Mouse (Mus musculus): ENCODE measurements around the gene Olfr1183. TPM values are rescaled to one million over a fixed set of nuclear protein-coding genes. Genes with fewer than 3 reads are reported as not detected.

Gene Olfr1183
- polyA plus RNA-seq, 1 experiment from 2014 or later: not detected

Other genes with a start within 250 kb of the Olfr1183 start
- gene Olfr1170, start 226.5 kb upstream of the Olfr1183 start, polyA plus RNA-seq (2015; fragmentation: Nextera tagmentation; extraction: Ambion mirVana): not detected in 2 replicates
- not detected in 2 replicates for gene Olfr1173, start 175.0 kb upstream of the Olfr1183 start, polyA plus RNA-seq (2015; fragmentation: Nextera tagmentation; extraction: Ambion mirVana)
- gene Olfr1174-ps, start 139.7 kb upstream of the Olfr1183 start, polyA plus RNA-seq (2015; fragmentation: Nextera tagmentation; extraction: Ambion mirVana): not detected in 2 replicates
- not detected in 2 replicates for gene Olfr1175-ps, start 127.7 kb upstream of the Olfr1183 start, polyA plus RNA-seq (2015; fragmentation: Nextera tagmentation; extraction: Ambion mirVana)
- not detected in 2 replicates for gene Olfr1176, start 118.1 kb upstream of the Olfr1183 start, polyA plus RNA-seq (2015; fragmentation: Nextera tagmentation; extraction: Ambion mirVana)
- gene Olfr1177-ps, start 108.4 kb upstream of the Olfr1183 start, polyA plus RNA-seq (2015; fragmentation: Nextera tagmentation; extraction: Ambion mirVana): not detected in 2 replicates
- not detected in 2 replicates for gene Olfr1178, start 67.8 kb upstream of the Olfr1183 start, polyA plus RNA-seq (2015; fragmentation: Nextera tagmentation; extraction: Ambion mirVana)
- gene Olfr1179, start 48.4 kb upstream of the Olfr1183 start, polyA plus RNA-seq (2015; fragmentation: Nextera tagmentation; extraction: Ambion mirVana): not detected in 2 replicates
- gene Olfr1180, start 35.7 kb upstream of the Olfr1183 start, polyA plus RNA-seq (2015; fragmentation: Nextera tagmentation; extraction: Ambion mirVana): not detected in 2 replicates
- not detected in 2 replicates for gene Olfr1181, start 28.7 kb upstream of the Olfr1183 start, polyA plus RNA-seq (2015; fragmentation: Nextera tagmentation; extraction: Ambion mirVana)
- gene Gm13757, start 5.7 kb upstream of the Olfr1183 start, polyA plus RNA-seq (2015; fragmentation: Nextera tagmentation; extraction: Ambion mirVana): not detected in 2 replicates
- gene Olfr1184, start 28.7 kb downstream of the Olfr1183 start, polyA plus RNA-seq (2015; fragmentation: Nextera tagmentation; extraction: Ambion mirVana): not detected in 2 replicates
- gene Olfr1185-ps1, start 38.5 kb downstream of the Olfr1183 start, polyA plus RNA-seq (2015; fragmentation: Nextera tagmentation; extraction: Ambion mirVana): not detected in 2 replicates
- not detected in 2 replicates for gene Olfr1186, start 63.7 kb downstream of the Olfr1183 start, polyA plus RNA-seq (2015; fragmentation: Nextera tagmentation; extraction: Ambion mirVana)
- gene Olfr1188, start 102.1 kb downstream of the Olfr1183 start, polyA plus RNA-seq (2015; fragmentation: Nextera tagmentation; extraction: Ambion mirVana): not detected in 2 replicates
- gene Olfr1189, start 131.6 kb downstream of the Olfr1183 start, polyA plus RNA-seq (2015; fragmentation: Nextera tagmentation; extraction: Ambion mirVana): not detected in 2 replicates
- gene Olfr1191-ps1, start 185.7 kb downstream of the Olfr1183 start, polyA plus RNA-seq (2015; fragmentation: Nextera tagmentation; extraction: Ambion mirVana): not detected in 2 replicates
- not detected in 2 replicates for gene Olfr1192-ps1, start 193.6 kb downstream of the Olfr1183 start, polyA plus RNA-seq (2015; fragmentation: Nextera tagmentation; extraction: Ambion mirVana)
- gene Olfr1193, start 220.8 kb downstream of the Olfr1183 start, polyA plus RNA-seq (2015; fragmentation: Nextera tagmentation; extraction: Ambion mirVana): not detected in 2 replicates
- not detected in 2 replicates for gene Olfr1195, start 234.3 kb downstream of the Olfr1183 start, polyA plus RNA-seq (2015; fragmentation: Nextera tagmentation; extraction: Ambion mirVana)
- not detected in 2 replicates for gene Olfr1196, start 249.7 kb downstream of the Olfr1183 start, polyA plus RNA-seq (2015; fragmentation: Nextera tagmentation; extraction: Ambion mirVana)

Measured in hindbrain, embryonic 16.5 days (tissue).